Mouse (Mus musculus) lung, adult 2 months (tissue): ENCODE results near the gene Gm8108. TPM values are rescaled to one million over a fixed set of nuclear protein-coding genes. Genes with fewer than 3 reads are reported as not detected.
"Not testable (repeated sequence)": the region's sequence is repeated elsewhere in the genome, so short reads cannot be mapped to it uniquely, and the experiment has no call there.

Experiments used
- DNase-seq: peaks from one replicate; pipeline ENCODE4 v3.0.0; 2022
- H3K4me1 ChIP-seq: fragments of 200-500 bp; 2 replicates; pipeline ENCODE4 v1.6.1; 2011; ENCODE audit warnings: low read length; ENCODE audit not compliant: control insufficient read depth, insufficient read depth
- H3K4me3 ChIP-seq: fragments of 200-500 bp; replicated peaks from 2 replicates; pipeline ENCODE3; 2011; ENCODE audit warnings: low read depth, mild to moderate bottlenecking, control low read depth, low read length; ENCODE audit errors: extremely low read depth
- WGBS: fragments of 180-500 bp; shearing (Covaris S2); methylation state at CpG from one replicate; pipeline ENCODE4 v1.1.7; 2018; 5-methylcytosine and 5-hydroxymethylcytosine counted together
- polyA plus RNA-seq: library from polyadenylated mRNA; depleted of rRNA; stranded (reverse); fragments of >200 nt; gene quantifications from 2 replicates; pipeline ENCODE4 v1.2.3, GENCODE M21; 2012; rRNA removed

Gm8108 gene
- not detected in 2 replicates for polyA plus RNA-seq

DNA sequence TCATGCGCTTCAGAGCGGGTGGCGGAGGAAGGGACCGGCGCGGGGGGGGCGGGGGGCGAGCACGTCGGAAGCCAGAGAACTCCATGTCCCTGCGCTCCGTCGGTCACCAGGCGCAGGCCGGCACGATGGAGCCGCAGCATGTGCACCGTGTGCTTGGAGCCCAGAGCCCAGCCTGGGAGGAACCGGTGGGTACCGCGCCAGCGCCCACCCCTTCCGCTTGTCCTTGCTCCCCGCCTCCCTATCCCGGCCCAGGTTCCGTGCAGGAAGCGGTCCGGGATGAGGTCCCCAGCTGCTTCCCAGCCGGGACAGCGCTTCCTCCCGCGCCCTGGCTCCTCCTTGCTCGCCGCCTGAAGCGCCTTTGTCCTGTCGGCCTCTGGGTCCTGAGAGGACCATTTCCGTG, at the start of gene Gm8108:
Gene Gm8108 (plus strand): TSS at position 101 of the 400 bp plus-strand sequence.
- not testable (repeated sequence) for DNase-seq, H3K4me3 ChIP-seq, H3K4me1 ChIP-seq
- 8% methylated on average over 37 of the region's 37 CpGs for WGBS

DNA sequence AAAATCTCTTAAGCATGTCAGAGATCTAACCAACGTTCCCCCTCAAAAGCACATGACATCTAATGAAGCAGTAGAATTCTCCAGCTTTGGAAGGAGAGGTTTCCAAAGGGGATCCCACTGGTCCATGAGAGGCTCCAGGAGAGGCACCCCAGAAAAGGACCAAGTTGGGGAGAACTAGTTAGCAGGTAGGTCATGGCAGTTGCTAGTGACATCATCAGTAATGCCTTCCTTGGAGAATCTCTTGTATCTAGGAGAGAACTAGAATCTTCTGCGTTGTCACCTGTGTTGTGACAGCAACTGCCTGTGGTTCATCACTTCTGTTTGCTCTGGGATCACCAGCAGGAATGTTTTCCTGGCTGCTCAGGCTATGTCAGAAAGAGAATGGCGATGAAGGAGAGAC, 26.5 kb upstream of the Gm8108 start, which contains the start of gene Gm3115:
Gene Gm3115 (plus strand): TSS at position 301 of the 400 bp plus-strand sequence.
- 51% methylated on average over 3 of the region's 3 CpGs for WGBS
- not testable (repeated sequence) for H3K4me3 ChIP-seq, H3K4me1 ChIP-seq, DNase-seq

- 85% methylated on average over 4 of the region's 4 CpGs for WGBS
- not testable (repeated sequence) for DNase-seq, H3K4me1 ChIP-seq, H3K4me3 ChIP-seq
Measured at GRCm38 (mm10) chr14:4141646-4142045, 31.3 kb downstream of the Gm8108 start.

- DNase-seq, H3K4me3 ChIP-seq, H3K4me1 ChIP-seq: not testable (repeated sequence)
- WGBS = 63% methylated on average over 1 of the region's 2 CpGs
Measured at GRCm38 (mm10) chr14:4164730-4165129, 54.4 kb downstream of the Gm8108 start, which contains the start of gene Gm3127. Gm3127 (plus strand) TSS chr14:4165030.

GRCm38 (mm10) chr14:4182030-4182429, 71.7 kb downstream of the Gm8108 start:
- not testable (repeated sequence) for H3K4me3 ChIP-seq, H3K4me1 ChIP-seq, DNase-seq
- WGBS = 6% methylated on average over 14 of the region's 14 CpGs

Other genes with a start within 250 kb of the Gm8108 start
- gene Gm2916, start 226.4 kb upstream of the Gm8108 start, polyA plus RNA-seq = not detected in 2 replicates
- gene Gm3029, start 178.8 kb upstream of the Gm8108 start, polyA plus RNA-seq = not detected in 2 replicates
- 0.07 TPM in 1 of 2 replicates, not detected in the other for gene Gm3095, start 147.0 kb upstream of the Gm8108 start, polyA plus RNA-seq
- gene Gm3099, start 112.1 kb upstream of the Gm8108 start, polyA plus RNA-seq = not detected in 2 replicates
- not detected in 2 replicates for gene Gm5796, start 86.6 kb upstream of the Gm8108 start, polyA plus RNA-seq
- not detected in 2 replicates for gene Gm3115, start 26.4 kb upstream of the Gm8108 start, polyA plus RNA-seq
- gene Gm3127, start 54.5 kb downstream of the Gm8108 start, polyA plus RNA-seq = not detected in 2 replicates
- gene Gm2974, start 72.0 kb downstream of the Gm8108 start, polyA plus RNA-seq = 0.26 TPM in 1 of 2 replicates, not detected in the other
- not detected in 2 replicates for gene Gm3138, start 139.1 kb downstream of the Gm8108 start, polyA plus RNA-seq
- not detected in 2 replicates for gene Gm3149, start 206.8 kb downstream of the Gm8108 start, polyA plus RNA-seq
- gene 2610042L04Rik, start 224.2 kb downstream of the Gm8108 start, polyA plus RNA-seq = not detected in 2 replicates